Mouse (Mus musculus) cerebellum, postnatal 14 days (tissue): ENCODE data around the gene Pon2.
A peak's percentile ranks its signal among the peaks of the same experiment; 100 is the strongest.
"Not testable (repeated sequence)": the region's sequence is repeated elsewhere in the genome, so short reads cannot be mapped to it uniquely, and the experiment has no call there.

ENCODE experiments used
- DNase-seq, 2 experiments: peaks; one replicate each; pipeline ENCODE4 v3.0.0; 2021; ENCODE audit warnings: mixed read lengths in 2 of 2

The Pon2 gene

GRCm38 (mm10) chr6:5298092-5298554 is at the start of gene Pon2:
Pon2 (minus strand) TSS chr6:5298455.
- DNase-seq: peak; percentile 45 to 58

- DNase-seq: peak in 1 of 2 experiments; percentile 3
Observed at GRCm38 (mm10) chr6:5344255-5344654, 46.0 kb upstream of the Pon2 start.

GRCm38 (mm10) chr6:5339283-5339682 is 41.0 kb upstream of the Pon2 start:
- DNase-seq: not testable (repeated sequence)

GRCm38 (mm10) chr6:5338781-5339180 is 40.5 kb upstream of the Pon2 start:
- not testable (repeated sequence) for DNase-seq

GRCm38 (mm10) chr6:5336016-5336415 is 37.8 kb upstream of the Pon2 start:
- not testable (repeated sequence) for DNase-seq

- no peak for DNase-seq
Observed at GRCm38 (mm10) chr6:5334021-5334420, 35.8 kb upstream of the Pon2 start.

- DNase-seq: no peak
Observed at GRCm38 (mm10) chr6:5332560-5333150, 34.4 kb upstream of the Pon2 start.

- DNase-seq: no peak
Observed at GRCm38 (mm10) chr6:5325122-5325521, 26.9 kb upstream of the Pon2 start.

GRCm38 (mm10) chr6:5324101-5324500 is 25.8 kb upstream of the Pon2 start:
- not testable (repeated sequence) for DNase-seq

GRCm38 (mm10) chr6:5316630-5317029 is 18.4 kb upstream of the Pon2 start:
- DNase-seq: no peak

- DNase-seq: no peak
Observed at GRCm38 (mm10) chr6:5315053-5315759, 17.0 kb upstream of the Pon2 start.

GRCm38 (mm10) chr6:5313951-5314590 is 15.8 kb upstream of the Pon2 start:
- no peak for DNase-seq

- DNase-seq: no peak
Observed at GRCm38 (mm10) chr6:5310491-5310890, 12.2 kb upstream of the Pon2 start.

GRCm38 (mm10) chr6:5309595-5310197 is 11.4 kb upstream of the Pon2 start:
- DNase-seq: peak; percentile 41 to 44

- DNase-seq: no peak
Observed at GRCm38 (mm10) chr6:5305926-5306325, 7.7 kb upstream of the Pon2 start.

- no peak for DNase-seq
Observed at GRCm38 (mm10) chr6:5304956-5305355, 6.7 kb upstream of the Pon2 start.

GRCm38 (mm10) chr6:5300629-5301028 is 2.4 kb upstream of the Pon2 start:
- DNase-seq: no peak

- no peak for DNase-seq
Observed at GRCm38 (mm10) chr6:5299561-5299960, 1.3 kb upstream of the Pon2 start.

- peak; percentile 15 to 20 for DNase-seq
Observed at GRCm38 (mm10) chr6:5297321-5298091, 749 bp downstream of the Pon2 start.

GRCm38 (mm10) chr6:5296067-5296466 is 2.2 kb downstream of the Pon2 start:
- no peak for DNase-seq

GRCm38 (mm10) chr6:5294659-5295449 is 3.4 kb downstream of the Pon2 start:
- no peak for DNase-seq

- DNase-seq: no peak
Observed at GRCm38 (mm10) chr6:5292841-5293240, 5.4 kb downstream of the Pon2 start.
